Mouse (Mus musculus) embryo, embryonic 9.5 days (tissue): Measurements from ENCODE around the gene Cdh22.

Experiments used
- DNase-seq: peaks from one replicate; pipeline ENCODE4 v3.0.0-alpha.2; 2017; ENCODE audit errors: extremely low spot score

Cdh22 gene

GRCm38 (mm10) chr2:165250903-165251302 lies 16.2 kb upstream of the Cdh22 start:
- no peak for DNase-seq

DNA sequence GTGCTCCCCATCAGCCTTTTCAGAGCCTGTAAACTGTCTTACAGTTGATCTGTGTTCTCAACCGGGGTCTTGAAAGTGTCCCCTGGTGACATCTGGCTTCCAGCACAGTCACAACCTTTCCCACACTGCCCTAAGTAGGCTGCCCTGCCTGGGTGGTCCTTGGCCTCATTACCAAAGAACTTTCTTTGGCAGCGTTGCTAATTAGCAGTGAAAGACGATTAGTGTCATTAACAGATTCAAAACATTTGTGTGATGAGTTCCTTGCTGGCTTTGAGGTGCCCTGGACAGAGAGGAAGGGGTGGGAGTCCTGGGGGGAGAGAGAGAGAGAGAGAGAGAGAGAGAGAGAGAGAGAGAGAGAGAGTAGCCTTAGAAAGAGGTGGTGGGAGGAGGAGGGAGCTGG lies 14.3 kb upstream of the Cdh22 start:
- no peak for DNase-seq

- no peak for DNase-seq
Observed at GRCm38 (mm10) chr2:165246349-165246748, 11.7 kb upstream of the Cdh22 start.

- no peak for DNase-seq
Observed at GRCm38 (mm10) chr2:165243122-165243720, 8.6 kb upstream of the Cdh22 start.

DNA sequence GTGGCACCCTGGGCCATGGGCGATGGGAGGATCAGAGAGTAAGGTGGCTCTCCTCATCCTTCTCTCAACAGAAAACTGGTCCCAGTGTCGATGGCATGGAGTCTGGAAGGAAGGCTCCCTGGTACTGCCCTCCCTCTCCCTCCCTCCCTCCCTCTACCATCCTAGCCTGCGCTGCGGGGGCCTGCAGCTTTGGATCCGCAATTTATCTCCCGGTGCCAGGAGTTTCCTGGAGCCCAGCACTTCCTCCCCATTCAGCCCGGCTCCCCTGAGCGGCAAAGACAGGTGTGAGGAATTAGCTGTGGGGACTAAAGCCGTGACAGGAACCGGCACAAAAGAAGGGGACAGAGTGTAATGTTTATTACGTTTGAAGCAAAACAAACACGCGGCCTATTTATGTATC lies 7.9 kb upstream of the Cdh22 start:
- DNase-seq, result no peak

DNA sequence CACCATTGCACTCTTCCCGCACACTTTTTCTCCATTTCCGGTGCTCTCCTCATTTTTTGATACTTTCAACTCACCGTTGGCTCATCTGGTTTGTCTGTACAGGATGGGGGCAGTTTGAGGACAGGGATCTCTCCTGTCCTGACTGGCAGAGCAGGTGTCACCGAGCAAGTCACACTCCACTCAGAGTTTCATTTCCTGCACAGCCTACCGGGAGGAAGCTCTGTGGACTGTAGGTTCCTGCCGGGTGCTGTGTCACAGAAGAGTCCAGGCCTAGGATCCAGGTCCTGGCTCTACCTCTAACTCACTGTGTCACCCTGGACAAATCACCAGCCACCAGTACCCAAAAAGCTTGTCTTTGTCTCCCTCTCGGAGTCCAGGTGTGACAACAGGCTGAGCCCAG lies 7.1 kb upstream of the Cdh22 start:
- no peak for DNase-seq

- DNase-seq, result no peak
Observed at GRCm38 (mm10) chr2:165240371-165240770, 5.7 kb upstream of the Cdh22 start.

DNA sequence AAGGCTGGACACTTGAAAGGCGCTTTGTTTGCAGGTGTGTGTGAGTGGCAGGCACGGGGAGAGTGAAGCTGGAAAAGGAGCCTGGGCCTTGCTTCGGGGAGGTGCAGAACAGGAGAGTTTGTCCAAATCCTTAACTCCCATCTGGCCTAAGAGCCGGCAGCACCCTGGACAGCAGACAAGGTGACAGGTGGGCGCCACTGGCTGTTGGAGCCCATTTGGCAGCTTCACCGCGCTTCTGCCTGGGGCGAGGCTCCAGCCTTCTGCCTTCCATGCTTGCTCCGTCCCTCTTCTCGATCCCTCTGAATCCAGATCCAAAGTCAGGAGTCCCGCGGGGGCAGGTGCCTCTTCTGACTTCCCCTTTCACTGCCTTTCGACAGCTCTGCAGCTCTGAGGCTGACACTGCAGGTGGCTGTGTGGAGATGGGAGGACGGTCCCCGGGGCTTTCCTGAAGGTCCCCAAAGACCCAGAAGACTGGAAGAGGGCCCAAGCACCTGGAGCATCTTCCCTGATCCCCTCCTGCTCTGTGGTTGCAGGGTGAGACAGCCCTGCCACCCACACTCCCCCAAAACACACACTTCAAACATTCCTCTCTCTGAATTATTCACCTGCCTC lies 5.0 kb upstream of the Cdh22 start:
- DNase-seq, result no peak

DNA sequence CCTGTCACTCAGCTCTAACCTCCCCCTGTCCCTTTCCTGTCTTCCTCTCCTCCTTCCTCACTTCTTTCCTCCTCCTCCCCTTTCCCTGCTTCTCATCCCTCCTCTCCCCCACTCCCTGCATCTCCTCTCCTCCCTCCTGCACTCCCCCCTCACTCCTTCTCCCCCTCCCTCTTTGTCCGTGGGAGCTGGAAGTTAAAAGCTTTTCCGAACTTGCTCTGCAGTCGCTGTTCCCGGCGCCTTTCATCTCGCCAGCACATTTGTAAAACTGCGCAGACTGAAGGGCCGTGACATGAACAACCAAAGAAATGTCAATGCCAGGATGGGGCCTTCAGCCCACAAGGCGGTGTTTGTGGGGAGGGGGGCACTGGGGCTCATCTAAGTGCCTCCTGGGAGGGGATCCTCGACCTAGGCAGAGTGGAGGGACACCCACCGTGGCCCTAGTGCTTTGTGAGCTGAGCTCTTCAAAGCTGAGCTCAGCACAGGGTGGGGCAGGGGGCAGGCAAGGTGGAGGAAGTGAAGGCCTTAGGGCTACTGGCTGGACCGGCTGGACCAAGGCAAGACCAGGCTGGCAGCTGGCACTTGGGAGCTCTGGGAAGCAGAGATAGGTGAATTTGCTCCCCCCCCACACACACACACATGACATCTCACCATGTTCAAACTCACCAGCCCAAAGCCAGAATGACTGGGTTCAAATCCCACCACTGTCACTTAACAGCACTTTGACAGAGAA lies 3.9 kb upstream of the Cdh22 start:
- DNase-seq, result no peak

DNA sequence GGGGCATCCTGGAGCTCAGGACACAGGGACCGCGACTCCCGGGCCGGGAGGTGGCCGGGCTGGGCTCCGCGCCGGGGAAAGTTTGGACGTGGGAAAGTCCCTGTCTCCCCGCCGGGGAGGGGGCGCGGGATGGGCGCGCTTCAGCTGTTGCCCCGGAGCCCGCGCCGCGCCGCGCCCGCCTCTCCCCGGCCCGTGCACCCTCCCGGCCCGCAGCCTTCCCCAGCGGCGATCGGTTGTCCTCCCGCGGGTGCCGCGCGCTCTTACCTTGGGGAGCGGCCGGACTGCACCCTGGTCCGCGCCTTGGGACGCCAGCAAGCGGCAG lies 401 bp downstream of the Cdh22 start:
- no peak for DNase-seq

DNA sequence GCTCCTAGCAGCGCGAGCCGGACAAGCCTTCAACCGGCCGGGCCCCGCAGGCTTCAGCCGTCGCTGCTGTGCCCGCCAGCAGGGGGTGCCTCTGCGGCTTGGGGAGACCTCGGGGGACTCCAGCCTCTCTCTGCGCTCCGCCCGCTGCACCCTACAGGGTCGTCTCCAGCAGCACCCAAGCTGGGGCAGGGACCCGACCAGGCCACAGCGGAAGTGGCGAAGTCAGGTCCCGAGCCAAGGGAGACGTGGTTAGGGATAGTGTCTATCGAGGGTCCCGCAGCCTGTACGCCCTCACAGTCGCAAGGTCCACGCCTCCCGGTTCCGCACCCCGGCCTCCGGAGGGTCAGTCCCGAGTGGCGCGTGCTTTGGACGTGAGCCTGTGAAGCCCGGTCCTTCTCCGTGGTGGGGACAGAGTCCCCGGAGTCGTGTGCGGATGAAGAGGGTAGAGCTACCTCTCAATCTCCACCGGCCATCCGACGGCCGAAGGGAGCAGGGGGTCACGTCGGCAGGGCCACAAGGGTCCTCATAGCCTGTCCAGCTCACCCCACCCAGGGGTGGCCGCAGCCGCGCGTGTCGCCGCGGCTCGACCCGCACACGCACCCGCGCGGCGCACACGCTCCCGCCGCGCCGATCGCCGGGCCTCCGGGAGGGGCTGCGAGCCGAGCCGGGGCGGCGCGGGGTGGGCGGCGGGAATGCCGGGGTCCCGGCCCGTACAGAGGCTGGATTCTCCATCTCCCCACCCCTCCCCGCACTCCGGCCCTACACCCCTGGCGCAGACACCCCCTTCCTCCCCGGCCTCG lies 962 bp downstream of the Cdh22 start:
- DNase-seq, result peak; percentile 70

GRCm38 (mm10) chr2:165229050-165229449 lies 5.6 kb downstream of the Cdh22 start:
- DNase-seq, result no peak

GRCm38 (mm10) chr2:165223837-165224236 lies 10.8 kb downstream of the Cdh22 start:
- no peak for DNase-seq

DNA sequence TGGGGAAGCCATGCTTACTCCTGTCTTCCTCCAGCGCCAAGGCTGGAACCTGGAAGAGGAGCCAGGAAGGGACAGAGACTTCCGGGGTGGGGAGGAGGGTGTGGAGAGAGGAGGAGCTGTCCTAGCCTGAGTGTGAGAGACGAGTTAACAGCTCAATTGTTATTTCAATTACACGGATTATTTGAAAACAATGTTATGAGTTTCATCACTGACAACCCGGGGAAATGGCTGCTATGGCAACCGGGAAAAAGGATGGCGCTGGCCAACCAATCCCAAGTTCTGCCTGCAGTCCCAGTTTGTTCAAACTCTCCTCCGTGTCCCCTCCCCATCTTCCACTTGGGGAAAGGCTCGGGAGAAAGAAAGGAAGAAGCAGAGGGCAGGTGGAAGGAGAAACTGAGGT lies 12.7 kb downstream of the Cdh22 start:
- peak; percentile 34 for DNase-seq

GRCm38 (mm10) chr2:165220347-165220945 lies 14.2 kb downstream of the Cdh22 start:
- no peak for DNase-seq

DNA sequence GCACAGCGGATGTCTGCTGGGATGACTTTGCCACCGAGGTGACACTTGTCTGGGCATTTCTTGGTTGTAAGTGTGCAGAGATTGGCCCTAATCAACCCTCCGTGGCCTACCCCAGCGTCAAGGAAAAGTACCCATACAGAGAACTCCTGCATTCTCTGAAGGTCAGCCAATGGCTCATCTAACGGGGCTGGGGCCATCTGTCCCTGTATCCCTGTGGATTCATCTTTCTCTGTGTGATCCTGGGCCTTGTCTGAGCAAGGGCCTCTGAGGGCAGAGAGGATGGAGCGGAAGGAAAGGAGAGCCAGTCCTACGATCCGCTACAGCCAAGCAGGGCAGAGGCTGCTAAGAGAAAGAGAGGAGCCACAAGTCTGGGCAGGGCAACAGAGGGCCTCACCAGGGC lies 15.7 kb downstream of the Cdh22 start:
- DNase-seq, result no peak

DNA sequence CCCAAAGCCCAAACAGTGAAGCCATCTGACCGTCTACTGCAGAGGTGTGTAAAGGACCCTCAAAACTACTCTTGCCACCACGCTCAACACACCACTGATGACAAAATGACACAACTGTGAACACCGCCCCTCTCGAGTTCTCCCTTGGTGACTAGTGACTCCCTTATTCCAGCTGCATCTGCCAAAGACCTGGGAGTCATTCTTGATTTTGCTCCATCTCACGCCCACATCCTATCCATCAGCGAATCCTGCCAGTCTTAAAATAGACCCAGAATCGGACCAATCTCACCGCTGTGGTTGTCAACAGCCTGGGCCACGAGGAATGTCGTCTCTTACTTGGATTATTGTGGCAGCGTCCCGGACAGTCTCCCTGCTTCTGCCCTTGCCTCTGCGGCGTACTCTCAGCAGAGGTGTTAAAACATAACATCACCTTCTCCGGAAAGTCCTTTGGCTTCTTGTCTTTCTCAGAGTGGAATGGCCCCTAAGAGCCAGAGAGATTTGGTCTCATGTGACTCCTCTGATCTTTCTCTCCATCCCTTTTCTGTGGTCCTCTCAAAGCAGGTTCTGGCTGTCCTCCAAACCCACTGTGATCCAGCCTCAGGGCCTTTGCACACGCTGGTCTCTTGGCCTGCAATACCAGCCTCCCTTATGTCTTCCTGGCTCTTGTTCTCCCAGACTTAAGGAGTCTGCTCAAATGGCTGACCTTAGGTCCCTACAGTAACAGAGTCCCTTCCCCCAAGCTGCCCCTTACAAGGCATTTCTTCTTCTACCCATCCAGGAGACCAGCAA lies 17.1 kb downstream of the Cdh22 start:
- no peak for DNase-seq

DNA sequence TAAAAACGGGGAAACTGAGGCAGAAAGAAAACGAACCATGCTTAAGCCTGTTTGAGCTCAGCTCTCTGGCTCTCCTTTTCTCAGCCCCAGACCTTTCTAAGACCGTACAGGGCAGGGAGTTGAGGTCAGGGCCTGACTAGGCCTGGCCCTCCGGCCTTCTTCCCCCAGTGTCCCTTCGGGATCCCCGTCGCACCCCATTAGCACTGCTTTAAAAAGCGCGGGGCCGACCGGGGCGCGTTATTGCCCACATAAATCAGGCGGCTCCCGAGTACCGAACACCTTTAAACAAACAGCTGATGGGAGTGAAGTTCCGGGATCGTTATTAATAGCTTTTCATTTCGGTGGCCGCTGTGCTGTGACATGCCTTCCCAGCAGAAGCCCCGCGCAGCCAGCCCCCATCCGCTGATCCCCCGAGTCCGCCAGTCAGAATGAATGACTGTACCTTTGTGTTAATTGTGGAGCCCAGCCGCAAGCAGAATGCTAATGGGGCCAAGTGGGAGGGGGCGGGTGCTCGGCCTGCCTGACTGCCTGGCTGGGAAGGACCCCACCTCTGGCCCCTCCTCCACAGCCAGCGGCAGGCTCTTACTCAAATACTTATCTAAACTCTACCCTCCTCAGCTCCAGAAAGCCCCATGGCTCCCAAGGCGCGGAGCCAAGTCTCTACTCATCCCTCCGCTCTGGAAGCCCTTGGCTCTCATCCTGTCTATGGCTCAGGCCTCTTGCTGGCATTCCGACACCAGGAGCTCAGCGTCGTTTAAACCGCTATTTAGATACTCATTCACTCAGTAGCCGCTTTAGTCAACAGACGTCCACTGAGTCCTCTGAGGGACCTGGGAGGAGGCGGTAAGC lies 19.3 kb downstream of the Cdh22 start:
- peak; percentile 70 for DNase-seq

DNA sequence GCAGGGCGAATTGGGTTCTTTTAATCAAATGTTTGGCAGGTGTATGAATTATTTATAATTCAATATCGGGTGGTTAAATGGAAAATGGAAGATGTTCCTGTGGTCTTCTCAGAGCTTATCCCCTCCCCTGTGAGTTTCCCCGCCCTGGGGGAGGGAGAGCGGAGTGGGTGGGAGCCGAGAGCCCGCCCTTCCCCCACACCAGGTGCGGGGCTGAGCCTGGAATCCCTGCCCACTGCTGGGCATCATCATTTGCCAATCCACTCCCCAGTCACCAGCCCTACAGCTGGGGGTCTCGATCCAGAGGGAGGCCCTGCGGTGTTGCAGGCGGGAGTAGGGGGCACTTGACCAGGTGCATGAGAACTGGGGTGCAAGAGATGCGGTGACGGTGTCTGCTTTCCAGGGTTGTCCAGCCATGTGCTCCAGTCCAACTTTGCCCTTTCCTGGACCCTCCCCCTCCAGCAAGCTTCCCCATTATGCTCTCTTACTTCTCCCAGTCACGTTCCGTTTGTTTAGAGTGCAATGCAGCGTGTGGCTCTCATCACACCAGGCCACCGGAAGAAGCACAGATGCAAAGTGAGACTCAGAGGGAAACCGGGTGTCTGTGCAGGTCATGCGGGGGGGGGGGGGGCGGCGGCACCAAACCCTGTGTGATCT lies 23.1 kb downstream of the Cdh22 start:
- peak; percentile 47 for DNase-seq

DNA sequence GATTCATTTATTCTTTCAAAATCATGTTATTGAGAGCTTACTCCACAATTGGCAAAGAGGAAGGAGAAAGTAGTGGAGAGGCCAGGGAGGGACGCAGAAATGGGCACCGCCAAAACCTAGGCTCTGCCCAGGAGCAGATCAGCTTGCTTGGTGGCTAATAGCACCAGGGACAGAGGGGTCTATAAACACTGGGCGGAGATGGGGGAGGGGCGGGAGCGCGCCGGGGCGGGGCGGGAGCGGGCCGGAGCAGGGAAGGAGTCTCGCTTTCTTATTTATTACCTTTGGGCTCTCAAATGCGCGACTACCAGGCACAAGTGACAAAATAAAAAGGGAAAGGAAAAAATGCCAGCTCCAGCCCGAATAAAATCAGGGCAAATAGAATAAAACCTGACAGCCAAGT lies 23.7 kb downstream of the Cdh22 start:
- DNase-seq, result peak; percentile 49
